Mouse (Mus musculus): ENCODE measurements around the gene Nanog.

GRCm38 (mm10) chr6:122703706-122704105, 3.6 kb upstream of the Nanog start:
- no peak for TF ChIP-seq CTCF (IDR thresholded peaks at IDR 0.05; ENCODE audit: control insufficient read depth, insufficient read depth, insufficient read length)
- TF ChIP-seq USF1 (IDR thresholded peaks at IDR 0.05; ENCODE audit: low read depth): no peak
- TF ChIP-seq CEBPB (IDR thresholded peaks at IDR 0.05; ENCODE audit: low read depth): no peak
- no peak for TF ChIP-seq MYOD1 (IDR thresholded peaks at IDR 0.05; ENCODE audit: control insufficient read depth, insufficient read length, low read depth)
- TF ChIP-seq MAX (IDR thresholded peaks at IDR 0.05): no peak
- TF ChIP-seq MYOG (IDR thresholded peaks at IDR 0.05; ENCODE audit: control insufficient read depth, extremely low read depth, insufficient read length): no peak
- TF ChIP-seq FOSL1 (IDR thresholded peaks at IDR 0.05; ENCODE audit: insufficient read depth, low read length, poor library complexity, severe bottlenecking): no peak

Measured in C2C12 (cell line).